Mouse (Mus musculus) testis, postnatal 14 days (tissue): ENCODE results near the gene Usp30.

Experiments used
- DNase-seq: peaks from one replicate; pipeline ENCODE4 v3.0.0; 2021; ENCODE audit warnings: low spot score

Usp30 gene

GRCm38 (mm10) chr5:114065161-114065560 is at the start of gene Usp30:
TSS of gene Usp30 (plus strand) at chr5:114065461.
- no peak for DNase-seq

DNA sequence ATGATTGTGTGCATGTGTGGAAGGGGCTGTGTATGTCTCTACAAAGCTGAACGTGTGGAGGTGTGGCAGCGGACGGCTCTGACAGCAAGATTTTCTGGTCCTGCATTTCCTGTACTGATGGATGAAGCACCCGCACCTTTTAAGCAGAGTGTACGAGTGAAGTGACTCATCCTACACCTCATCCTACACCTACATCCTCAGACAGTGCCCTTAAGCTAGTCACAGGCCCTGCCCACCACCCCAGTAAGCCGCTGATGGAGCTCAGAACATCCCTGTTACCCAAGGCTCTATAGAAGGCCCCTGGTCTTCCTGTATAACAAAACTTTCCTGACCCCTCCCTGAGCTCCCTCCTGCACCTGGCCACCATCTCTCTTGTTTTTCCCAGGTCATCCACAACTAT is 40.9 kb upstream of the Usp30 start:
- no peak for DNase-seq

GRCm38 (mm10) chr5:114024885-114025284 is 40.4 kb upstream of the Usp30 start:
- DNase-seq, result no peak

DNA sequence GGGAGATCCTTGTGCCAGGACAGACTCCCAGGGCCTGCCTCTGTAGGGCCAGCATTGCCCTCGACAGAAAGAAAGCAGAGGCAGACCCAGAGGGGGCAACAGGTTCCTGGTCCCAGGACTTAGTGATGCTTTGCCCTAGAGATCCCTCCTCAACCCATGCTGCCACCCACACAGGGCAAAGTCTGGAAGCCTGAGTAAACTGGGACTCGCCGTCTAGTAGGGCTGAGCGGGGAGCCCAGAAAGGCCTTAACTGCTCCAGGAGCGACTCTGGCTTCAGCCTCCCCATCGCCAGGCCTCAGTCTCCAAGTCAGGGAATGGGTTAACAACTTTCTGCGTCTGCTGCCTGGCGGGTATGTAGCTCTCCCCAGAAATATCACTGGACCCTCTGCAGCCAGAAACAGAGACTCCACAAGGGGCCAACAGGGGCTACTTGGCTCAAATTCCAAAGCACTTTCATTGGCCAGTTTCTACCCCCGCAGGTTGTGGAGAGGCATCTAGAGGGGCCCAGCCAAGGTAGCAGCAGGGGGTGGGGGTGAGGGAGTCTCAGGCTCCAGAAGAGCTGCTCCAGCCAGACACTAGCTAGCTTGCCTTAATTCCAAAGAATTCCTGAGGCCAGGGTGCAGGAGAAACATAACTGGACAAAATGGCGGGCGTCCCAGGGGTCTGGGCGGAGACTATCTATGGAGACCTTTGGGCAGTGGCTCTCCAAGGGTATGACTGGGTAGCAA is 37.9 kb upstream of the Usp30 start:
- no peak for DNase-seq

DNA sequence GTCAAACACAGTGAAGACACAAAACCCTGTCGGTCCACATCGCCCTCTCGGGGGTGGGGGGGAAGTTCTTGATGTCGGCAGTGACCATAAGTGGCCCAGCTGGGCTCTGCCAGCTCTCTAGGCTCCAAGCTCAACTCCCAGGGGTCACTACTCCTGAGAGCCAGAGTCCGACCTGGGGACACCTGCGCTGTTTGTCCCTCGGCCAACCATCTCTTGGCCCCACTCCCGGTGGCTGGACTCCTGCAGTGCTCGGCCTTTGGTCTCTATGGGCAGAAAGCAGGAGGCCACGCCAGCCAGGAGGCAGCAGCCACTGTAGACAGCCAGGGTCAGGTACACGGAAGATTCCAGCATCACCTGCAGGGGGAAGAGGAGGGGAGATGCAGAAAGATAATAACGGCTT is 37.1 kb upstream of the Usp30 start:
- DNase-seq, result no peak

DNA sequence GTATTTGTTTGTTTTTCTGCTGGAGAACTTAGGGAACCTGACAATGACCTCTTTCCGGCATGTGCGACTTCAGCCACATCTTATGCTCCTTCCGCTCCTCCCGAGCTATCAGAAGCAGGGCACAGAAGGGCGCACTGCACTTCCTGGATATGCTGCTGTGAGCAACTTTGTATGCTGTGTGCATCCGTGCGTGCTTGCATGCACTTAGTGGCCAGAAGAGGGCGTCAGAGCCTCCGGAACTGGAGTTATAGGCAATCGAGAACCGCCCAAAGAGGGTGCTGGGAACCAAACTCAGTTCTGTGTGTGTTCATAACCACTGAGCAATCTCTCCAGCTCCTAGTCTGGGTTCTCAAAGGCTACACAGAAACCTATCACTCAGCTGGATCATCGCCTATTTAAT is 34.6 kb upstream of the Usp30 start:
- DNase-seq, result no peak

DNA sequence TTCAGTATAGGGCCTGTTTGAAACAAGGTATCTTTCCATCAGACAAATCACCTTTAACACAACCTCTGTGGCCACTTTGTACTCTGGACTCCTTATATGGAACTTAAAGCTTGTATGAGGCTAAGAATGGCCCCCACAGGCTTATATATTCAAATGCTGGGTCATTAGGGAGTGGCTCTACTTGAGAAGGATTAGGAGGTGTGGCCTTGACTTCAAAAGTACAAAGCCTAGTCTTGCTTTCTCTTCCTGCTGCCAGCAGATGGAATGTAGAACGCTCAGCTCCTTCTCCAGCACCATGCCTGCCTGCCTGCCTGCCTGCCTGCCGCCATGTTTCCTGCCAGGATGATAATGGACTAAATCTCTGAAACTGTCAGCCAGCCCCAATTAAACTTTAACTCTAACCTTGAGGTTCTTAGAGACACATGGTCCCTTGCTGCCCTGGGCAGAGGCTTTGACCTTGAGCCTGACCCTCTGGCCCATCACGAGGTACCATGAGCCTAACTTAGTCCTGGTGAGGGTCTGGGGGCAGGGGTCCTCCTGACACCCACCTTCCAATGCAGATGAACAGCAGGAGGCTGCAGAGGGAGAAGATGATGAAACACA is 33.0 kb upstream of the Usp30 start:
- no peak for DNase-seq

DNA sequence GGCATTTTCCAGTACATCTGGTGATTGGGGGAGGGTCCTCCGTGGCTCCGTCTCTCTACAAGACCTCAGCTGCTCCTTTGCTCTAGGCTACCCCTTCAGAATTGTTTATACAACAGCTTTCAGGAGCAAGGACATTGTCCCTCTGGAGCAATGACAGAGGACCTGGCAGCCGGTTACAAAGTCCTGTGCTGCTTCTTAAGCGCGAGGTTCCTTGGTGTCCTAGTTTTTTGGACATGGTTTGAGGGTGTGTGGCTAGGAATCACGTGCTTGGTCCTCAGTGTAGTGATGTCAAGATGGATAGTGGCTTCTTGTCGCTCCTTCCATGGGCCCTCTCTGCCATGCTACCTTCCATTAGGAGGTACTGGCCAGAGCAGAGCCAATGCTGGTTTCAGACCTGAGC is 30.9 kb upstream of the Usp30 start:
- no peak for DNase-seq

DNA sequence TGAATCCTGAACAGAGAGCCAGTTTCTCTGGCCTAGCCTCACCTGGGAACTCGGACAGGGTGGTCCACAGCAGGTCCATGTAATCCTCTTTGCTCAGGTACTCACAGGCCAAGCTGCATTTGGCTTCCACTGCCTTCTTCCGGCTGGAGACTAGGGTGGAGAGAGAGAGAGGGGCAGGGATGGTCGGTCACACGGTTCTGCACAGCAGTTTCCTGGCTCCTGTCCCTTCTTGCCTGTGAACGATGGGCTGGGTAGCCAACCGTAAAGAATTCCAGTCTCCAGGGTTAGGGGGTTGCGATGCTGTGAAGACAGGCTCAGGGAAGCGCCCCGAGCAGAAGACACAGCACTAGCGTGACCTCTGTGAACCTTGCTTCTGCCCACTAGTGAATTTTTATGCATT is 30.1 kb upstream of the Usp30 start:
- DNase-seq, result no peak

DNA sequence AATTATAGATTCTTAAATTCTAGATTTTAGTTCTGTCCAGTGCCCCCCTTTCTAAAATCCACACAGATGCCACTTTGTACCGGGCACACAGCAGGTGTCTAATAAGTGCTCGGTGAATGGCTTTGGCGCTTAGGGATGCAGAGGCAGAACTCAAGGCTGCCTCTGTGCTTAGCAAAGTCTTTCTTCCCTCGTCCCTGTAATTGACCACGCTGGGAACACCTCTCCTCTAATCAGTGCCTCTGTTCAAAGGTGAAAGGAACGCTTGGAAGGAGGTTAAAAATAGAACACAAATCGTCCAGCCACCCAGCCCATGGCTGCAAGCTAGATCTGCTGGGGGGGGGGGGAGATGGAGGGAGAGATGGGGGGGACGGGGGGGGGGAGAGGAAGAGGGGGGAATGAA is 24.8 kb upstream of the Usp30 start:
- DNase-seq, result no peak

DNA sequence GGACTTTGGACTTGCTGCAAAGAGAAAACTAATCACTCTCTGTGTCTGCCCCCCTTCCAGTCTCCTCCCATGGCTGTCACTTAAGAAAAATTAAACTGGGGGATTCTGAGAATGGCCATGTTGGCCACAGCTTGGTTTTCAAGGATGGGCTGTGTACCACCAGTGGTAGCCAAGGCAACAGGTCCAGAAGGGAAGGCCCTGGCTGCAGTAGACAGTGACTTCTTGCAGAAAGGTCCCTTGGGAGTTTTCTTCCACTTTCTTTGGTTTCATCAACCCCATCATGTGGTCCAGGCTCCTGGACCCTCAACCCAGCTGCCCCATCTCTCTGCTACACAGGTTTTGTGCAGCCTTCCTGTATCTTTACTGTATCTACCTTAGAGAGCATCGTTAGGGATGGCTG is 24.4 kb upstream of the Usp30 start:
- DNase-seq, result no peak

- DNase-seq, result no peak
Observed at GRCm38 (mm10) chr5:114041327-114041930, 23.8 kb upstream of the Usp30 start.

GRCm38 (mm10) chr5:114043800-114044199 is 21.5 kb upstream of the Usp30 start:
- DNase-seq, result no peak

DNA sequence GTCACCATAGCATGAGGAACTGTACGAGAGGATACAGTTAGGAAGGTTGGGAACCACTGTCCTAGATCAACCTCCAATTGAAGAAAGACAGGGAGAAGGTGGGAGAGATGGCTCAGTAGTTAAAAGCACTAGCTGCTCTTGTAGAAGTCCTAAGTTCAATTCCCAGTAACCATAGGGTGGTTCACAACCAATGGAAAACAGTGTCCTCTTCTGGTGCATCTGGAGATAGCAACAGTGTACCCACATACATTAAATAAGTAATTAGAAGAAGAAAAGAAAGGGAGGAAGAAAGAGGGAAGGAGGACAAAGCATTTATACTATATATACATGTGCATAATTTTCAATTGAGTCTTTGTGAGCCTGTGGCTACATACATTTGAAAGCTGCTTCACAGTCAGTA is 20.1 kb upstream of the Usp30 start:
- no peak for DNase-seq

DNA sequence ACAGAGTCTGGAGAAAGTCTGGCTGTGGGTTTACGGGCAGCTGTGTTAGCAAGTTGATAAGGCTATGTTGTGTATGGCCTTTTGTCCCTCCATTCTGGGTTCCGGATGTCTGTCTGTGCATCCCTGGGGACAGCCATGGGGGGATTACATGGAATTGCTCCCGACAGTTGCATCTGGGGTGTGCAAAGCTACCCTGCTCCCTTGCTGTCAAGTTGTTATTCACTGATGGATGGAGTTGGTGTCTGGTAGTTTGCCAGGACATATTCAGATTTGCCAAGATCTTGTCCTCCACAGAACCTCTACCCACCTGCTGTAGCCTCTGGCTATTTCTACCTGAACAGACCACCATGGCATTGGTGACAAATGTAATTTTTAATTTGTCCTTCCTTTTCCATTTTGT is 19.1 kb upstream of the Usp30 start:
- no peak for DNase-seq

DNA sequence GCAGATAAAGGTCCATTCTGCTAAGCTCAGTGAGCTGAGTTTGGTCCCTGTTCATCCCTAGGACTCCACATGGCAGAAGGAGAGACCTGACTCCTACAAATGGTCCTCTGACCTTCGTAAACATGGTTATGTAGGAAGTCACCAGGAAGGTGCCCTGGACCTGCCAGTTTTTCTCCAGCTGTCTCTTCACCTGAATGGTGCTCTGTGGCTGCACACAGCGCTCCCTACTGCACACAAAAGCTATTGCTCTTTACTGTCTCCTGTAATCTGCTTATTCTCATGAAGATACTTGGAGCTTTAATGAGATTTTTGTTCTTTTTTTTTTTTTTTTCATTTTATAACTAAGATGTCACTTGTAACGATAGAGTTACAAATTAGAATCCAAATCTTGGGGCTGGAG is 18.7 kb upstream of the Usp30 start:
- DNase-seq, result no peak

- DNase-seq, result no peak
Observed at GRCm38 (mm10) chr5:114047182-114047581, 18.1 kb upstream of the Usp30 start.

GRCm38 (mm10) chr5:114048731-114049308 is 16.4 kb upstream of the Usp30 start:
- no peak for DNase-seq

DNA sequence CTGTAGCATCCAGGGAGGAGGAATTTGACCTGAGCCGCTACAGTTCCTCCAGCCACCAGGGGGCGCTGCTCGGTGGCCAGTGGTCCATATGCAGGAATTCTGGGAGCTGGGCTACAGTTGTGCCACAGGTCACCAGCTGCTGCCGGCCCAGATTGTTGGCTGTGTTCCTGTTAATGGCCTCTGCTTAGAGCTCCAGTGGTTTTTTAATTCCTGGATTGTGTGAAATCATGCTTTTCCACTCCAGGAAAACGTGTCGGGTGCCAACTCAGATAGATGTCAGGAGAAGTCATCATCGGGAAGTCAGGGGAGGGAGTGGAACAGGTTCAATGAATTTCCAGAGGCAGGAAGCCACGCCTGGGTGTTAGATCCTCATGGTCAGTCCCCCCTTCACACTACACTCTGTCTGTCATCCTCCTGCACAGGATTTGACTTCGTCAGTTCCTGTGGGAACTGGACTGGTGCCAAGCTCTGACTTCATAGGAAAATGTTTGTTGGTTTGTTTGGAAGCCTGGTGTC is 13.0 kb upstream of the Usp30 start:
- peak; percentile 53 for DNase-seq

GRCm38 (mm10) chr5:114057129-114057731 is 8.0 kb upstream of the Usp30 start:
- no peak for DNase-seq

- DNase-seq, result no peak
Observed at GRCm38 (mm10) chr5:114061675-114062074, 3.6 kb upstream of the Usp30 start.

DNA sequence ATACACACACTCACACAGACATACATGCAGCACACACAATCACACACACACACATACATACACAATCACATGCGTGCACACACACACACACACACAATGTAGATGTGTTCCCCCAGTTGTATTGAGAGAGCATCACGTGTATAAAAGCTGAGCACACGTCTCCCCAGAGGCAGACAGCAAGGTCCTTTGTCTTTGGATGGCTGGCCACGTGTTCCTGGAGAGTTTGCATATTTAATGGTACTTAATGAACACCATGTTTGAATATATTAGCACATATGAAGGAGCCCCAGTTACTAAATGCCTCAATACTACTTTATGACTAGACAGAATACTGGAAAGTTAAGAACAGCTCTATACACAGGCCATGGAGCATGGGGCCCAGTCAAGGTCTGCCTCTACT is 1.3 kb upstream of the Usp30 start:
- DNase-seq, result no peak

- no peak for DNase-seq
Observed at GRCm38 (mm10) chr5:114066601-114067000, 1.3 kb downstream of the Usp30 start.
